Mouse (Mus musculus): ENCODE data around the gene Taok2. TPM values are rescaled to one million over a fixed set of nuclear protein-coding genes. Genes with fewer than 3 reads are reported as not detected.
A peak's percentile ranks its signal among the peaks of the same experiment; 100 is the strongest.

Gene Taok2
- polyA plus RNA-seq, 1 experiment: 182 TPM

- H3K27me3 ChIP-seq (ENCODE audit: control insufficient read depth, insufficient read depth, low read length): peaks cover 22% of the 10 kb centered on the region; the same call in 1 of the 2 replicates
- H3K4me3 ChIP-seq (ENCODE audit: control insufficient read depth, insufficient read depth, low read length): no peak overlapping the region
- no peak overlapping the region for H3K27ac ChIP-seq (ENCODE audit: control insufficient read depth, insufficient read depth, low read length)
- 93% methylated on average over 2 of the region's 2 CpGs for WGBS
- DNase-seq: no peak
- TF ChIP-seq CTCF (IDR thresholded peaks at IDR 0.05; ENCODE audit: borderline replicate concordance, control insufficient read depth, extremely low read depth, insufficient read depth, low read length, poor library complexity) (no peak), POLR2A (IDR thresholded peaks at IDR 0.05; ENCODE audit: control insufficient read depth, extremely low read depth, insufficient read depth, low read length, poor library complexity) (no peak)
- peaks cover 6% of the 10 kb centered on the region for H3K4me1 ChIP-seq (replicated peaks; ENCODE audit: control insufficient read depth, insufficient read depth, low read length)
- H3K36me3 ChIP-seq (ENCODE audit: control insufficient read depth, insufficient read depth, low read length): no peaks in the 10 kb centered on the region
Observed at GRCm38 (mm10) chr7:126845516-126845915, 39.0 kb downstream of the Taok2 start.

- TF ChIP-seq CTCF (IDR thresholded peaks at IDR 0.05; ENCODE audit: borderline replicate concordance, control insufficient read depth, extremely low read depth, insufficient read depth, low read length, poor library complexity) (no peak), POLR2A (IDR thresholded peaks at IDR 0.05; ENCODE audit: control insufficient read depth, extremely low read depth, insufficient read depth, low read length, poor library complexity) (no peak)
- H3K4me1 ChIP-seq (replicated peaks; ENCODE audit: control insufficient read depth, insufficient read depth, low read length): peaks cover 6% of the 10 kb centered on the region
- no peak for DNase-seq
- H3K27me3 ChIP-seq (ENCODE audit: control insufficient read depth, insufficient read depth, low read length): peaks cover 15% of the 10 kb centered on the region; the same call in 1 of the 2 replicates
- 76% methylated on average over 9 of the region's 9 CpGs for WGBS
- no peaks in the 10 kb centered on the region for H3K36me3 ChIP-seq (ENCODE audit: control insufficient read depth, insufficient read depth, low read length)
- no peak overlapping the region for H3K4me3 ChIP-seq (ENCODE audit: control insufficient read depth, insufficient read depth, low read length)
- no peak overlapping the region for H3K27ac ChIP-seq (ENCODE audit: control insufficient read depth, insufficient read depth, low read length)
Observed at GRCm38 (mm10) chr7:126843276-126843675, 41.2 kb downstream of the Taok2 start.

- Histone ChIP-seq H3K4me1 (replicated peaks; ENCODE audit: control insufficient read depth, insufficient read depth, low read length) (peaks cover 5% of the 10 kb centered on the region), H3K4me3 (ENCODE audit: control insufficient read depth, insufficient read depth, low read length) (no peak overlapping the region), H3K27me3 (ENCODE audit: control insufficient read depth, insufficient read depth, low read length) (no peaks in the 10 kb centered on the region), H3K36me3 (ENCODE audit: control insufficient read depth, insufficient read depth, low read length) (no peaks in the 10 kb centered on the region), H3K27ac (ENCODE audit: control insufficient read depth, insufficient read depth, low read length) (no peak overlapping the region)
- TF ChIP-seq POLR2A (IDR thresholded peaks at IDR 0.05; ENCODE audit: control insufficient read depth, extremely low read depth, insufficient read depth, low read length, poor library complexity) (no peak), CTCF (IDR thresholded peaks at IDR 0.05; ENCODE audit: borderline replicate concordance, control insufficient read depth, extremely low read depth, insufficient read depth, low read length, poor library complexity) (no peak)
- DNase-seq: no peak
- WGBS: 100% methylated on average over 1 of the region's 1 CpGs
Observed at GRCm38 (mm10) chr7:126833294-126833693, 51.2 kb downstream of the Taok2 start.

GRCm38 (mm10) chr7:126832036-126832598, 52.4 kb downstream of the Taok2 start:
- Histone ChIP-seq H3K36me3 (ENCODE audit: control insufficient read depth, insufficient read depth, low read length) (no peaks in the 10 kb centered on the region), H3K4me1 (replicated peaks; ENCODE audit: control insufficient read depth, insufficient read depth, low read length) (peaks cover 5% of the 10 kb centered on the region), H3K27me3 (ENCODE audit: control insufficient read depth, insufficient read depth, low read length) (no peaks in the 10 kb centered on the region), H3K4me3 (ENCODE audit: control insufficient read depth, insufficient read depth, low read length) (peak overlapping the region; percentile 49), H3K27ac (ENCODE audit: control insufficient read depth, insufficient read depth, low read length) (no peak overlapping the region)
- peak; percentile 81 for DNase-seq
- TF ChIP-seq POLR2A (IDR thresholded peaks at IDR 0.05; ENCODE audit: control insufficient read depth, extremely low read depth, insufficient read depth, low read length, poor library complexity) (no peak), CTCF (IDR thresholded peaks at IDR 0.05; ENCODE audit: borderline replicate concordance, control insufficient read depth, extremely low read depth, insufficient read depth, low read length, poor library complexity) (peak; percentile 88)
- 4% methylated on average over 21 of the region's 21 CpGs for WGBS

GRCm38 (mm10) chr7:126831539-126831938, 53.0 kb downstream of the Taok2 start, which contains the start of gene 4930451I11Rik:
TSS of gene 4930451I11Rik (minus strand) at chr7:126831639.
- Histone ChIP-seq H3K36me3 (ENCODE audit: control insufficient read depth, insufficient read depth, low read length) (no peaks in the 10 kb centered on the region), H3K27me3 (ENCODE audit: control insufficient read depth, insufficient read depth, low read length) (no peaks in the 10 kb centered on the region), H3K4me1 (replicated peaks; ENCODE audit: control insufficient read depth, insufficient read depth, low read length) (peaks cover 5% of the 10 kb centered on the region), H3K27ac (ENCODE audit: control insufficient read depth, insufficient read depth, low read length) (no peak within 1 kb of the TSS), H3K4me3 (ENCODE audit: control insufficient read depth, insufficient read depth, low read length) (peak within 1 kb of the TSS; percentile 49)
- TF ChIP-seq POLR2A (IDR thresholded peaks at IDR 0.05; ENCODE audit: control insufficient read depth, extremely low read depth, insufficient read depth, low read length, poor library complexity) (no peak), CTCF (IDR thresholded peaks at IDR 0.05; ENCODE audit: borderline replicate concordance, control insufficient read depth, extremely low read depth, insufficient read depth, low read length, poor library complexity) (no peak)
- 65% methylated on average over 5 of the region's 5 CpGs for WGBS
- no peak for DNase-seq

- WGBS: 74% methylated on average over 5 of the region's 5 CpGs
- Histone ChIP-seq H3K4me3 (ENCODE audit: control insufficient read depth, insufficient read depth, low read length) (no peak overlapping the region), H3K36me3 (ENCODE audit: control insufficient read depth, insufficient read depth, low read length) (no peaks in the 10 kb centered on the region), H3K4me1 (replicated peaks; ENCODE audit: control insufficient read depth, insufficient read depth, low read length) (no peaks in the 10 kb centered on the region), H3K27me3 (ENCODE audit: control insufficient read depth, insufficient read depth, low read length) (no peaks in the 10 kb centered on the region; the same call in 1 of the 2 replicates), H3K27ac (ENCODE audit: control insufficient read depth, insufficient read depth, low read length) (no peak overlapping the region)
- no peak for DNase-seq
- TF ChIP-seq CTCF (IDR thresholded peaks at IDR 0.05; ENCODE audit: borderline replicate concordance, control insufficient read depth, extremely low read depth, insufficient read depth, low read length, poor library complexity) (no peak), POLR2A (IDR thresholded peaks at IDR 0.05; ENCODE audit: control insufficient read depth, extremely low read depth, insufficient read depth, low read length, poor library complexity) (no peak)
Observed at GRCm38 (mm10) chr7:126825952-126826351, 58.6 kb downstream of the Taok2 start.
